Mouse (Mus musculus) heart, embryonic 14.5 days (tissue): ENCODE measurements around the gene Slc39a11. TPM values are rescaled to one million over a fixed set of nuclear protein-coding genes. Genes with fewer than 3 reads are reported as not detected.

Experiments
- polyA plus RNA-seq: library from polyadenylated mRNA; unstranded; fragments of >200 nt; fragmentation: Nextera tagmentation; extraction: Ambion mirVana; gene quantifications from 2 replicates; pipeline ENCODE4 v1.2.1, GENCODE M21; 2014

Slc39a11 gene
- polyA plus RNA-seq, 1 experiment from 2014 or later, result 13.6 TPM

Other genes with a start within 250 kb of the Slc39a11 start
- gene Sstr2, start 30.7 kb downstream of the Slc39a11 start, polyA plus RNA-seq, result 0.18 and 0.24 TPM in 2 replicates
- gene Cog1, start 910 bp downstream of the Slc39a11 start, polyA plus RNA-seq, result 17.0 and 20.1 TPM in 2 replicates
- 43.0 and 44.8 TPM in 2 replicates for gene Fam104a, start 34.1 kb upstream of the Slc39a11 start, polyA plus RNA-seq
- gene D11Wsu47e, start 34.3 kb upstream of the Slc39a11 start, polyA plus RNA-seq, result 15.4 and 20.0 TPM in 2 replicates
- gene Cpsf4l, start 59.9 kb upstream of the Slc39a11 start, polyA plus RNA-seq, result 0.18 and 0.19 TPM in 2 replicates
- 13.3 and 16.8 TPM in 2 replicates for gene Cdc42ep4, start 101.8 kb upstream of the Slc39a11 start, polyA plus RNA-seq